In the genomic region with DNA sequence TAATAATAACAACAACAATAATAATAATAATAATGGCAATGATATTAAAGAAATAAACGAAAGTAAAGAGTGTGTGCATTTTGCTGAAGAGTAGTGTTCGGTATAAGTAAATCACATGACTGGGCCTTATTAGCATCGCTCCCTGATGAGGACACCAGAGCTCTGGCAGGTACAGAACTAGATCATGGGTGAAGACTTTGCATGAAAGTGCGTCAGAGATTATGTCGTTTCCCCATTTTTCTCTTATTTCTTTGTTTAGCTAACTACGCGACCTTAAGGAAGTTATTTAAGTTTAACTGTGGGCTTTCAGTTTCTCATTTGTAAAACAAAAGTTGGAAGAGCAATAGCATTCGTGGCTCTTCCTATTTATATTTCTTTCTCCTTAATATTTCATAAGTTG, we compare ENCODE assay signal across 29 mouse cellular contexts. TPM values are rescaled to one million over a fixed set of nuclear protein-coding genes. Genes with fewer than 3 reads are reported as not detected.
DNase-seq lines count a peak whose midpoint lies in the region; ATAC-seq and TF ChIP-seq lines count a peak whose summit lies in the region.
"Had no signal": no experiment of that assay in that cellular context is flagged by ENCODE, and none has a peak within 500 bp of the region (broad histone marks: within the 10 kb centered on the region; RNA-seq: fewer than 3 reads in every experiment).

No protein-coding gene starts in this region.

- peak; percentile 56 for DNase-seq in A20 (ENCODE audit: low read depth, low spot score)
- DNase-seq in splenic B cell, adult 2 months (ENCODE audit: low read depth, low spot score) = peak; percentile 77
- no peak for DNase-seq in thymus, adult 2 months
- DNase-seq in urinary bladder, postnatal 25 days (ENCODE audit: low spot score) = no peak
- no peak for DNase-seq in thymus, postnatal 25 days
- DNase-seq: adrenal gland, adult 2 months; adrenal gland, postnatal 14 days; cerebellum, adult 11 months; cerebellum, adult 2 months; cerebellum, adult 9-11 months; cerebellum, postnatal 25 days; embryo, embryonic 11 days; gastrocnemius, postnatal 10 days; gastrocnemius, postnatal 36 days; heart, adult 2 months; heart, postnatal 14 days; heart, postnatal 4 days had no signal

- H3K27ac ChIP-seq in thymus, adult 2 months (ENCODE audit: control insufficient read depth, insufficient read depth, low read length) = no peak overlapping the region
- H3K27ac ChIP-seq: embryonic facial prominence, embryonic 10.5 days; embryonic facial prominence, embryonic 13.5 days; forebrain, embryonic 12.5 days; forebrain, embryonic 15.5 days; heart, adult 2 months; heart, embryonic 10.5 days; heart, embryonic 13.5 days; hindbrain, embryonic 12.5 days; hindbrain, embryonic 15.5 days had no signal

- no peaks in the 10 kb centered on the region for H3K27me3 ChIP-seq in splenic B cell, adult 2 months (ENCODE audit: control insufficient read depth, insufficient read depth, low read length, poor library complexity, severe bottlenecking)
- no peaks in the 10 kb centered on the region for H3K27me3 ChIP-seq in thymus, adult 2 months (ENCODE audit: control insufficient read depth, insufficient read depth, low read length)
- H3K27me3 ChIP-seq: embryonic facial prominence, embryonic 13.5 days; forebrain, embryonic 12.5 days; forebrain, embryonic 15.5 days; heart, embryonic 13.5 days had no signal

- TF ChIP-seq POLR2A in thymus, adult 2 months (IDR thresholded peaks at IDR 0.05; ENCODE audit: control insufficient read depth, extremely low read depth, insufficient read depth, low read length, poor library complexity) = no peak

- H3K36me3 ChIP-seq in splenic B cell, adult 2 months (ENCODE audit: control insufficient read depth, insufficient read depth, low read length, poor library complexity, severe bottlenecking) = no peaks in the 10 kb centered on the region
- H3K36me3 ChIP-seq in thymus, adult 2 months (ENCODE audit: control insufficient read depth, insufficient read depth, low read length) = no peaks in the 10 kb centered on the region
- H3K36me3 ChIP-seq: embryonic facial prominence, embryonic 10.5 days; embryonic facial prominence, embryonic 13.5 days; forebrain, embryonic 12.5 days; forebrain, embryonic 15.5 days; heart, embryonic 10.5 days; heart, embryonic 13.5 days; hindbrain, embryonic 12.5 days; hindbrain, embryonic 15.5 days had no signal

- no peak for TF ChIP-seq CTCF in thymus, adult 2 months (IDR thresholded peaks at IDR 0.05; ENCODE audit: borderline replicate concordance, control insufficient read depth, extremely low read depth, insufficient read depth, low read length, poor library complexity)

- H3K4me3 ChIP-seq in thymus, adult 2 months (ENCODE audit: control insufficient read depth, insufficient read depth, low read length) = no peak overlapping the region
- H3K4me3 ChIP-seq: embryonic facial prominence, embryonic 10.5 days; embryonic facial prominence, embryonic 13.5 days; erythroblast, embryonic 14.5 days; forebrain, embryonic 12.5 days; forebrain, embryonic 15.5 days; heart, adult 2 months; heart, embryonic 10.5 days; heart, embryonic 13.5 days; hindbrain, embryonic 12.5 days; hindbrain, embryonic 15.5 days had no signal

- whole genome bisulfite sequencing in thymus, adult 2 months = 70% methylated on average over 8 of the region's 8 CpGs

- H3K4me1 ChIP-seq in thymus, adult 2 months (replicated peaks; ENCODE audit: control insufficient read depth, insufficient read depth, low read length) = peaks cover 7% of the 10 kb centered on the region

- ATAC-seq in granulocyte monocyte progenitor cell, adult 5-6 weeks (replicated peaks; ENCODE audit: poor library complexity, severe bottlenecking) = peak; percentile 81
- peak; percentile 67 for ATAC-seq in megakaryocyte progenitor cell, adult 5-6 weeks (replicated peaks; ENCODE audit: poor library complexity)
- ATAC-seq: CD4-positive, CD25-positive, alpha-beta regulatory T cell, adult 4 months; forebrain, embryonic 15.5 days had no signal

RNA-seq across cellular contexts. Expression of a gene that starts 5.1 kb away (rescaled TPM):
- 16.1 and 19.2 TPM in 2 replicates for total RNA-seq in granulocyte monocyte progenitor cell, adult 5-6 weeks (2014; fragmentation: Nextera tagmentation)
- 29.3 and 31.1 TPM in 2 replicates for total RNA-seq in granulocyte monocyte progenitor cell, adult 5-6 weeks (2017)
- 22.5 and 23.5 TPM in 2 replicates for total RNA-seq in megakaryocyte progenitor cell, adult 5-6 weeks (2015)
- 27.9 and 32.5 TPM in 2 replicates for total RNA-seq in megakaryocyte progenitor cell, adult 5-6 weeks (2017)
- polyA plus RNA-seq in thymus, adult 2 months (2012; rRNA removed) = 10.0 and 14.6 TPM in 2 replicates

Comparison
In these comparisons a context has a peak if more than half of its experiments do, and no peak if none do; other contexts are left out.
1. DNase-seq: peak in A20 (single experiment) and splenic B cell, adult 2 months (single experiment); none in thymus, adult 2 months (single experiment), urinary bladder, postnatal 25 days (single experiment) and thymus, postnatal 25 days (single experiment).